Mouse (Mus musculus): ENCODE results near the gene Abhd16b.
A peak's percentile ranks its signal among the peaks of the same experiment; 100 is the strongest.

Gene Abhd16b

DNA sequence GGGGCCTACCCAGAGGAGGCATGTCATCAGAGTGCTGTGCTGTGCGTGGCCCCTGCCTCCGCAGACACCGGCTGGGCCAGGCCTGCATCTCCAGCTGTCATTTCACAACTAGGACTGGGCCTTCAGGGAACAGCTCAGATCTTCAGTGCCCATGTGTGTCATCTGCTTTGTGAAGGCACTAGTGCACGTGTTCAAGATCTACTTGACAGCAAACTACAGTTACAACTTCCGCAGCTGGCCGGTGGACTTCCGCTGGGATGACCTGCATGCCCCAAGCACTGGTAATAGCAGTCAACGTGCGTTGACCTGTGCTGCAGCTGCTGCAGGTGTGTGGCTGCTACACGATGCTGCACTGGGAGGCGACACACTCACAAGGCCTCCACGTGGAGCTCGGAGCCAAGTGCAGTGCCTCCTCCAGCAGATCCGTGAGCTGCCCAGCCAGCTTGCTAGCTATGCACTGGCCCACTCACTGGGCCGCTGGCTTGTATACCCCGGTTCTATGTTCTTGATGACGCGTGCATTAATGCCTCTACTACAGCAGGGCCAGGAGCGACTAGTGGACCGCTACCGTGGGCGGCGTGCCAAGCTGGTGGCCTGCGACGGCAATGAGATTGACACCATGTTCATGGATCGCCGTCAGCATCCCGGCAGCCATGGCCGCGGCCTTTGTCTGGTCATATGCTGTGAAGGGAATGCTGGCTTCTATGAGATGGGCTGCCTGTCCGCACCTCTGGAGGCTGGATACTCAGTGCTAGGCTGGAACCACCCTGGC is at the start of gene Abhd16b:
Gene Abhd16b, plus strand, starts transcription at position 51 of the 772 bp plus-strand sequence.
- no peak for DNase-seq (ENCODE audit: extremely low spot score)

GRCm38 (mm10) chr2:181452181-181452580 is 40.8 kb upstream of the Abhd16b start:
- DNase-seq (ENCODE audit: extremely low spot score) = no peak

DNA sequence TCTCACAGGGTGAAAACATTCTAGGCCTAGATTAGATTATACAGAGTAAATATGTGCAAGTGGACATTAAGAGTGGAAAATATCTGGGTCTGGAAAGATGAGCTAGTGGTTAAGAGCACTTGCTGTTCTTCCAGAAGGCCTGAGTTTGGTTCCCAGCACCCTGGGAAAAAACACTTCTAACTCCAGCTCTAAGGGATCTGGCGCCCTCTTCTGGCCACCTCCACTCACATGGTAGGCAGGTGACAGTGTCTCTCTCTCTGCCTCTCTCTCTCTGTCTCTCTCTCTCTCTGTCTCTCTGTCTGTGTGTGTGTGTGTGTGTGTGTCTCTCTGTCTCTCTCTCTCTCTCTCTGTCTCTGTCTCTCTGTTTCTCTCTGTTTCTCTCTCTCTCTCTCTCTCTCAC is 39.7 kb upstream of the Abhd16b start:
- DNase-seq (ENCODE audit: extremely low spot score) = no peak

DNA sequence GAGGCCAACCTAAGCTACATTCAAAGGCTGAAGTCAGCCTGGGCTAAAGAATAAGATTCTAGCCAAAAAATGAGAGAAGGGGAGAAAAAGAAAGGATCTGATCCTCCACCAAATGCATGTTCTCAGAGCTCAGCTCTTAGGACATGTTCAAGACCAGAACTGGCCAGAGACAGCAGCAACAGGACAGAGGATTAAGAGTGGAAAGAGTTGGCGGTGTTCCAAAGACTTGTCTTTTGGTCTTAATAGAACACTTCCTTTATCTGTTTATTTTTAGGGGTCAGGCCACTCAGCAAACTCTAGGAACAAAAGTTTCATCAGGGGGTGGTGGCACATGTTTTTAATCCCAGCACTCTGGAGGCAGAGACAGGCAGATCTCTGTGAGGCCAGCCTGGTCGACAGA is 37.1 kb upstream of the Abhd16b start:
- no peak for DNase-seq (ENCODE audit: extremely low spot score)

- DNase-seq (ENCODE audit: extremely low spot score) = peak; percentile 12
Measured at GRCm38 (mm10) chr2:181457831-181458230, 35.2 kb upstream of the Abhd16b start.

GRCm38 (mm10) chr2:181458411-181459152 is 34.4 kb upstream of the Abhd16b start:
- DNase-seq (ENCODE audit: extremely low spot score) = peak; percentile 56

GRCm38 (mm10) chr2:181459153-181459672 is 33.8 kb upstream of the Abhd16b start, which contains the start of gene Zbtb46:
Zbtb46 (minus strand) TSS chr2:181459426.
- peak; percentile 90 for DNase-seq (ENCODE audit: extremely low spot score)

GRCm38 (mm10) chr2:181459673-181460621 is 33.1 kb upstream of the Abhd16b start:
- peak; percentile 84 for DNase-seq (ENCODE audit: extremely low spot score)

- DNase-seq (ENCODE audit: extremely low spot score) = no peak
Measured at GRCm38 (mm10) chr2:181461536-181462100, 31.4 kb upstream of the Abhd16b start.

DNA sequence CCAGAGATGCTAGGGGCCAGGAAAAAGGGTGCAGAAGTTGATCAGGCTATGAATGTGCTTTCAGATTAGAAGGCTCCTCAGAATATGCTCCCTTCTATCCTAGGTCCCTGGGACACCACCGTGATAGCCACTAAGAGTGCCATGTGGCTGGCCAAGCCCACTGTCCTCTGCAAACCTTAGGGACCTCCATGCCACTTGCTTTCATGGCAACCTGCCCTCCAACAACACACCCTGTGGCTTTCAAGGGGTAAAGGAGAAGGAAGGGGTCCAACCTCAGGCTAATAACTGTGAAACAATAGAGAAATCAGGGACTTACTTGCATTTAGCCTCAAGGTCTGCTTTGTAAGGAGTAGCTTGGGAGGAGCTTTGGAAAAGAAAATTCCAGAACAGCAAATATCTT is 30.4 kb upstream of the Abhd16b start:
- DNase-seq (ENCODE audit: extremely low spot score) = no peak

- DNase-seq (ENCODE audit: extremely low spot score) = peak; percentile 43
Measured at GRCm38 (mm10) chr2:181463008-181463738, 29.8 kb upstream of the Abhd16b start.

DNA sequence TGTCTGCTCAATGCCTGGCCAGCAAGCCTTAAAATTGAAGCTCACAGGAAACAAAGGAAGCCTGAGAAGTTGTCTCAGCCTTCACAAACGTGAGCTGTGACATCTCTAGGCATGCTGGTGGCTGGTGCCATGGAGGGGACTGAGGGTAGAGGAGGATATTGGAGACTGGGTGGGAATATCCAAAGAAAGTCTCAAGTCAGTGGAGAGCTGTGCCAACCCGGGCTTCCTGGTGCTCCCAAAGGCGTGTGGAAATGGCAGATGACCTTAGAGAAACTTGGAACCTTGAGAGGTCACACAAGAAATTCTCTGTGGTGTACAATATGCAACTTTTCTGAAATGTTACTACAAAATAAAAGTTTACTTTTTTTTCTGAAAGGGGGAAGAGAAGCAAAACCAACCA is 27.6 kb upstream of the Abhd16b start:
- DNase-seq (ENCODE audit: extremely low spot score) = no peak

GRCm38 (mm10) chr2:181470285-181470684 is 22.7 kb upstream of the Abhd16b start:
- no peak for DNase-seq (ENCODE audit: extremely low spot score)

- no peak for DNase-seq (ENCODE audit: extremely low spot score)
Measured at GRCm38 (mm10) chr2:181471246-181471645, 21.8 kb upstream of the Abhd16b start.

- DNase-seq (ENCODE audit: extremely low spot score) = no peak
Measured at GRCm38 (mm10) chr2:181472256-181472827, 20.7 kb upstream of the Abhd16b start.

GRCm38 (mm10) chr2:181483120-181483519 is 9.9 kb upstream of the Abhd16b start:
- DNase-seq (ENCODE audit: extremely low spot score) = no peak

DNA sequence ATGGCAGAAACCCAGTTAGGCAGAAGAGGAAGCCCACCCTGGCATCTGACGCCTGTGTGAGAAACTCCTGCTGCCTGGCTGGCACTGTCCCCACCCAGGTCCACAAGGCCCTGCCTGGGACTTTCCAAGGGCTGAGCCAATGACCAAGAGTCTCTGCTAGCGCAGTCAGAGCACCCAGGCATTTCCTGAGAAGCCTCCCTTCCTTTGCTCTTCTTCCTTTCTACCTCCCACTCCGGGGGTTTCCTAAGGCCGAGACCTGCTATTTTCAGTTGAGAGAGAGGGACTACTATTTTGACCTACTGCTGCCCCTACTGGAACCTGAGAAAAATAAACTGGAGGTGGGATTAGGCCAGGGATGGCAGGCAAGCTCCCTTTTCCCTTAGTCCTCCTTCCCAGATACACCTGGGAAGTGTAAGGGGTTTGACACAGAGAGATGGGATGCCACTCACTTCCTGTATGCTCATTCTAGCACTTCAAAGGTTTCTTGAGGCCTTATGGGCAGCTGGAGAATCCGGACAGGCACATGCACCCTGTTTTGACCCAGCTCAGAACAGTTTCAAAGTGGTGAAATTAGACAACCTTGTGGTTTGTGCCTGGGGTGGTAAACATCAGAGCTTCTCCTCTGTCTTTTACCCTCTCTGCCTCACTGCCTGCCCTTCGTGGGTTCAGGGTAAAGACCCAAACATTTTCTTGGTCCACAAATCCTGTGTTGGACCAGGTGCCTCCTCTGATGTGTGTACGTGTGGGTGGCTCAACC is 9.3 kb upstream of the Abhd16b start:
- DNase-seq (ENCODE audit: extremely low spot score) = no peak

DNA sequence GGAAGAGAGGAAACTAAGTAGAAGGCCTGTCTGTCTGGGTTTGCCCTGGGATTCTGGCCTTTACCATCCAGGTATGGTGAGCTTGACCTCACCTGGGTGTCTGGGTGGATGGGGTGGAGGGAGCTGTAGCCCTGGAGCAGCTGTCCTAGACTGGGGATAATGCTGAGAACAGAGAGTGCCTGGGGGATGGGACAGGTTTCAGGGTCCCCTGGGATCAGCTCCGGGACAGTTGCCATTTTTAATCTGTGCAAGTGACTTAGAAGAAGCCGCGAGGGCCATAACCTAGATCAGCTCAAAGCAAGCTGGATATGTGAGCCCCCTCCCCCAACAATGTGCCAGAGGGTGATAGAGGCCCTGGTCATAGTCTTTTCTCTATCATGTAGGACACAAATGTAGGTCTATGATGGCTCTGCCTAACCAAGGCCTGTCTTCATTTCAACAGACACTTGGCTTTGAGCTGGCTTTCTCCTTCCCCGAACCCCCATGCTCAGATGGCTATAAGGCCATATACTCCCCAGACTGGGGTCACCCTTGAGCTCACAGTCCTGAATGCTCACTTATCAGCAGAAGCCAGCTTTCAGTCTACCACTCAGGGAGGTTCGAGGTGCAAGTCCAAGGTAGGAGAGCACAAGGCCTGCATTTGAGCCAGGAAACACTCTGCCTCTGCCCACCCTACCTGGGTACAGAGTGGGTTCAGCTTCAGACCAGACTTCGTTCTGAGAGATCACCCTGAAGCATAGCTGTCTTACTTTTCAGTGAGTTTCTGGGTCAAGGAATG is 8.4 kb upstream of the Abhd16b start:
- no peak for DNase-seq (ENCODE audit: extremely low spot score)

- DNase-seq (ENCODE audit: extremely low spot score) = no peak
Measured at GRCm38 (mm10) chr2:181485741-181486140, 7.3 kb upstream of the Abhd16b start.
